Mouse (Mus musculus): Measurements from ENCODE around the gene Vdr.

DNA sequence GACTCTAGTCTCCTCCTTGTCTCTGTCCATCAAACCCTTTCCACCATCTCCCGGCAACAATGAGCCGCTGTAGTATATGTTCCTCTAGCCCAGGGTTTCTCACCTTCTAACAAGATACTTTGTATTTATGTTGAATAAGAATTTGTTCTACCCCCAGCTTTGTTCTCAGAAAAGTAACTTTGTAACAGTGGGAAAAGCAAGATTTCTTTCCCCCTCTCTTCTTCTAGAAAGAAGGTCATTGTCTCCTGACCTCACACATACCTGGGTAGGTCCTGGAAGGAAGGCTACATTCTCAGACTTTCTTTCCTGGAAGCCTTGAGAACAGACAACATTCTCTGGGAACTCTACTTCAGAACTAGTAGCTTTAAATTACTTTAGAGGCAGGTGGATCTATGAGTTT lies at the start of gene Vdr:
- TF ChIP-seq CTCF (IDR thresholded peaks at IDR 0.05; ENCODE audit: low read depth, low read length) = no peak
- no peak for TF ChIP-seq POLR2A (IDR thresholded peaks at IDR 0.05; ENCODE audit: extremely low read depth, insufficient read depth, low read length)
